Mouse (Mus musculus) kidney, postnatal 36 days (tissue): ENCODE data around the gene Rftn1.

Experiments used
- DNase-seq, 2 experiments: peaks; one replicate each; pipeline ENCODE4 v3.0.0; 2021 to 2022; ENCODE audit warnings: mixed read lengths in 2 of 2

Gene Rftn1

DNA sequence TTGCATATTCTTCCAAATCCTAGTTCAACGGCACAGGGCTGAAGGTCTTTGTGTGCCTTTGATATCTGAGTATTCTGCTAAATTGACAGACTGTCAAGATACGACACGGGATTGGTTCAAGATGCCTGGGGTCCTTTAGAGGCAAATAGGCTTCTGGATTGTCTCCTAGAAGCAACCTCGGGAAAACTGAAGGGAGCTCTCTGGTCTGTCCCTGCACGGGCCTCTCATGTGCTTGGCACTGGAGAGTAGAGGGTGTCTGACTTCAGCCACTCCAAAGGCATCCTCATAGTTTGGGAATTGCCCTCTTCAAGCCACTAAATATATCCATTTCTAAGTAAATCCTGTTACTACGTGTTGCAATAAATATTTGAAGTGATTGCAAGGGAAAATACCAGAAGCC lies 98.6 kb downstream of the Rftn1 start:
- no peak for DNase-seq

DNA sequence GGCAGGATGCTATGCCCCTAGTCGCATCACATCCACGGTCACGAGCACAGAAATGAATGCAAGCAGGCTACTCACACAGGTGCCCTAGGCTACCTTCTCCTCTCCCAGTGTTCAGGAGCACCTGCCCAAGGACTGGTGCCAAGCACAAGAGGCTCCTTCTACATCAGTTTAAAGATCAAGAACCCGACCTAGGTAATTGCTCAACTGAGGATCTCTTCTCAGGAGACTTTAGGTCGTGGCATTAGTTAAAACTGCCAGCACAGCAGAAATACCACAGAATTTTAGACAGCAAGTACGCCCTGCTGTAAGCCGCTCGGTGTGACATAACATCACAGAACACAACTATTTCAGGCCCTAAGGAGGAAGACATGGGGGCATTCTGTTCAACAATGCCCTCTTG lies 100.7 kb downstream of the Rftn1 start:
- no peak for DNase-seq

DNA sequence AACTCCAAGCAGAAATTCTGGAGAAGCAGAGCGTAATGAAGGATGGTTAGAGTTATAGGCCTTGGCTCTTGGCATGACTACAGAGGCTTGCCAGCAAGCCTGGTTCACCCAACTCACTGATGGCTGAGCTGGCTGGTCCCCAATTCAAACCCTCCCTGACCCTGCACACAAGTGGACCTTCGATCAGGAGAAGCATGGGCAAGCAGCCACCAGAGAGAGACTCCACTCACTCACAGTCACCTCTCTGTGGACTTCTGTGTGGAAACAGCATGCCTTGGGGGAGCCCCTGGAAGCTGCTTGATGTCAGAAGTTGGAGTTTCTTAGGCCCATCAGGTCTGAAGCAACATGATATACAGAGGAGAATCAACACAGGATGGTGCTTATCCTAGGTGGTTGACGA lies 102.4 kb downstream of the Rftn1 start:
- DNase-seq: no peak

DNA sequence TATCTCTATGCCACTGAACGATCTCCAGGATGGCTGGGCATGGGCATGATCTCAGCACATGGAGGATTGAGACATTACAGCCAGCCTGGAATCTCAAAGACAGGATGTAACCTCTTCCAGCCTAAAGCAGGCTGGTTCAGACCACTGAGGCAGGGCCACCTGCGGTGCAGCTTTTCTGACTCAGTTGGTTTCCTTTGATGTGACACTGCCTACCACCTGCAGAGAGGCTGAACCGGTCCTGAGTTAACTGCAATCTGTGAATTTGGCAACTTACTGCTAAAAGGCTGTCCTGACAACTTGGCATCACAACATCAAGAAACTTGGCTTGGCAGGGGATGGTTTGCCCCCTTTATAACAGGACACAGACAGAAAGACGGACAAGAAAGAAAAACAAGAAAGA lies 103.6 kb downstream of the Rftn1 start:
- DNase-seq: no peak

DNA sequence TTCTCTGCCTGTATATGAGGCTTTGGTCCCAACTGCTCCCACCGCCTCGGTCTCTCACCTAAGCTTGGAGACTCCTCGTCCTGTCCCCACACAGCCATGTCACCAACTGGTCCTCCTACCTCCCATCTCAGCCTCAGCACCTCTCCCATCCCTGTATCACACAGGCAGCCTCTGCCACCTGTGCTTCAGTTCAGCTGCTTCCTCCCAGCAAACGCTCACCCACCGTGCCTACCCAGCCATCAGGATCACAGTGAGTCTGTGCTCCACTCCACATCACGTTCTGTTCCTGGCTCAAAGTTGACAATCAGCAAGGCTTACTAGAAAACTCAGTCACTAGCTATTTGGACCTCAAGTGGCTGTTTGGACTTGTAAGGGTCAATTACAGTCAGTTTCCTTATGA lies 105.8 kb downstream of the Rftn1 start:
- DNase-seq: no peak

DNA sequence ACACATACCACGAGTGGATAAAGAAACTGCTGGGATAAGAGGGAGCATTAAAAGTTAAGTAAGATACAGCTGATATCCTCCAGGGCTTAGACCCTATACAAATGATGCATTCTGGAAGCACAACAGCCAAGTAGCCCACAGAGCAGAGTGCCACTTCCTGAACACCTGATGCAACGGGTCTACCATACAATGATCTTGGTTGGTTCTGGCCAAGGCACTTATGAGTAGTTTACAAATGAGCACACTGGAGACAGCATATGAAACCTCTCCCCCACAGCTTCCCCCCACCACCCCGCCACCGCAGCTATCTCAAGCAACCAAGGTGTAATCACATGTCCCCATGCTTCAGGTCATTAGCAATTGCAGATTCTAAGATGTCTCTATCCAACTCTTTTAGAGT lies 106.5 kb downstream of the Rftn1 start:
- no peak for DNase-seq

DNA sequence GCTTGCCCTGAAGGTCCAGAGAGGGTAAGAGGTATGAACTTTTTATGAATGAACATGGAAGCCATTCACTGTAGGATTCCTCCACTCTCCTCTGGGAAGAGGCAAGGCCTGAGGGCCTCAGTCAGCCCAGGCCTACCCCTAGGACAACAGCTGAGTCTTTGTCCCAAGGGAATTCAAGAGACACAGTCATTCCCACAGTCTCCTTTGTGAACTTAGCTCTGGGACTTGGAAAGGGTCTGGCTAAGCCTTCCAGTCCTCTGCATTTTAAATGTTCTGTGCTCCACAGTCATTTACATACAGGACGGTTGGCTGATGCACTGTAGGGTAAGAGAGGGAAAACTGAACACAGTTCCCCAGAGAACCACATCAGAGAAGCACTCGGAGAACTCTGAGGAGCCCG lies 107.5 kb downstream of the Rftn1 start:
- DNase-seq: no peak

DNA sequence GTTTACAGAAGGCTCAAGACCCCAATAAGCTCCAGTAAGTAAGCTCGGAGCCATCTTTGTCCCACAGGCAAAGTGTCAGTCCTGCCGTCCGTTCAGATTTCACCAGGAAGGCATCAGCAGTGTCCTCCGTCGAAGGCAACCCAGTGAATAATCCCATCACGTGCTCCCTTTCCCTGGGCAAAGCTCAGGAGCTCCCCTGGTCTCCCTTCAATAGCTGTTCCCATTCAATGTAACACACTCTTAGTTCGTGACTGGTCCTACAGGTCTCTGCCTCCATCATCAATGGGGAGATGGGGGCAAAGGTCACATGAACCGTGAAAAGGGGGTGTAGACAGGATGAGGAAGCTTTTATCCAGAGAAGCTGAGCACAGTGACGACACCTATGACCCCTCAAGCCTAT lies 108.8 kb downstream of the Rftn1 start:
- DNase-seq: no peak

DNA sequence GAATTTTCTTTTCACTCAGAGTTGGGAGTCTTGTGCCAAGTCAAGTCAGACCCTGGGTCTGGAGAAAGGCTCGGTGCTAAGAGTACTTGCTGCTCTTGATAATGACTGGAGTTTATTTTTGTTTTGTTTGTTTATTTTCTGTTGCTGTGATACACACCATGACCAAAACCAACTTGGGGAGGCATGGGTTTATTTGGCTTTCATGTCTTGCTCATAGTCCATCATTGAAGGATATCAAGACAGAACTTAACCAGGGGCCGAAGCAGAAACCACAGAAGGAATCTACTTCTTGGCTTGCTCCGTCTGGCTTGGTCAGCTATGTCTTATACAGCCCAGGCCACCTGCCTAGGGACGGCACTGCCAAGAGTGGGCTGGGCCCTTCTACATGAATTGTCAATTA lies 109.5 kb downstream of the Rftn1 start:
- no peak for DNase-seq

DNA sequence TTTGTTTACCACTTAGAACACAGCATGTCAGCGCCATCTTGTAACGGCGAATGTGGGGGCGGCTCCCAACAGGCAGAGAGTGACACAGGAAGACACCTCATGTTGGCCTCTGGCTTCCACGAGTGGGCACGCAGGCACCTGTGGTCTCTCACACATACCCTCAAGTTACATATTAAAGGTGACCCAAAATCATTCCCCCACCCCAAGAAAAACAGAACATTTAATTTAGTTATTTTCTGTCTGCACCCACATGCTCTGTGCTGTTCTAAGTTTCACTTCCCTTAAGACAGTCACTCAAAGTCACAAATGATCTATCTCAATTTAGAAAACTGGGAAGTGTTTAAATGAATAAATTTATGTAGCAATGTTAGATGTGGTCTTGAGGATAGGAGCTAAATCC lies 111.7 kb downstream of the Rftn1 start:
- DNase-seq: no peak

DNA sequence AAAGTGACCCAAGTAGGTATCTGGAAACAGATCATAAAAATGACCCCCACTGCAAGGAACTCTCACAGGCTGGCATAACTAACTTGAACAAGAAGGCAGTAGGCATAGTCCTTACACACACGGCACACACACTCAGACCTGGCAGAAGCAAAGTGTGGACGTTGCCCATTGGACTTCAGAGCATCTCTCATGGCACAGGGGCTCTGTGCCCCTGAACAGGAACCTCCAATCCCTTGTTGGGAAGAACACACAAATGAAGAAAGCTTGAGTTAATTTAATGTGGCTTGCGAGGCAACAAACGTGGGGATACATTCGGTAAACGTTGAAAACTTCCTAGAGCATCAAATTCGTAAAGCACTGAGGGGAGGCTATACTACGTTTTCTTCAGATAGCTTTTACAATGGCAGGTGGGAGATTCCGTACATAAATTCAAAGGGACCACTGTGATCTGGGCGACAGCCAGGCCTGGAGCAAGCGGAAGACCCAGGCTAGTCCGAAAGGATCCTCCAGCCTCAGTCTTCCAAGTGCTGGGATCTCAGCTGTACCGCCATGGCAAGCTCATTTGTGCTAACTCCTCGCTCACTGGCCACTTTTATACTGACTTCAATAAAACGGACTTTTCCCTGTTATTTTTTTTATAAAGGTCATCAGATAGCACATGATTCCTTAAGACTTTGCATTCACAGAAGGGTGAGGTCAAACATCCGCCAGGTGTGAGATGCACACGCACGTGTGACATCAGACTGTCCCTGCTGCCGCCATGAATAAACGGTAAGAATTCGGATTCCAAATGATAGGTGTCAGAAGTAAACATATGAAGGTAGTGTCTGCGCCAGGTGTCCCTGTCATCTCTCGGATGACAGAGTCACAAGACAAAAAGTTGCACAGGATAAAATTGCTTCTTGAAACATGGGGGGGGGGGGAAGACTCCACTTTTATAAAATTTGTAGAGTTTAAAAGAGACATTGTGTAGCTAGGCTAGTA lies 117.2 kb downstream of the Rftn1 start:
- DNase-seq: no peak

DNA sequence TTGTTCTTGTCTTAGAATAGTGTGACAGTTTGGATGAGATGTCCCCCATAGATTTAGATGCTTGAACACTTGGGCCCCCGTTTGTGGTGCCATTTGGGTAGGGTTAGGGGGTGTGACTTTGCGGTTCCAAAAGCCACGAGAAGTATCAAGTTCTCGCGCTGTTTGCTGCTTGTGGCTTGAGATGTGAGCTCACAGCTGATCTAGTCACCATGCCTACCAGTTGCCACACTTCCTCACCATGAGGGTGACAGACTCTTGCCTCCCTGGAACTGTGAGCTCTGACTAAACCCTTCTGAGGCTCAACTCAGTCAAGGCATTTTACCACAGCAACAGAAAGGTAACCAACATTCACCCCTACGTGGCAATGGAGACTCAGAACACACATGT lies 118.9 kb downstream of the Rftn1 start:
- DNase-seq: no peak

DNA sequence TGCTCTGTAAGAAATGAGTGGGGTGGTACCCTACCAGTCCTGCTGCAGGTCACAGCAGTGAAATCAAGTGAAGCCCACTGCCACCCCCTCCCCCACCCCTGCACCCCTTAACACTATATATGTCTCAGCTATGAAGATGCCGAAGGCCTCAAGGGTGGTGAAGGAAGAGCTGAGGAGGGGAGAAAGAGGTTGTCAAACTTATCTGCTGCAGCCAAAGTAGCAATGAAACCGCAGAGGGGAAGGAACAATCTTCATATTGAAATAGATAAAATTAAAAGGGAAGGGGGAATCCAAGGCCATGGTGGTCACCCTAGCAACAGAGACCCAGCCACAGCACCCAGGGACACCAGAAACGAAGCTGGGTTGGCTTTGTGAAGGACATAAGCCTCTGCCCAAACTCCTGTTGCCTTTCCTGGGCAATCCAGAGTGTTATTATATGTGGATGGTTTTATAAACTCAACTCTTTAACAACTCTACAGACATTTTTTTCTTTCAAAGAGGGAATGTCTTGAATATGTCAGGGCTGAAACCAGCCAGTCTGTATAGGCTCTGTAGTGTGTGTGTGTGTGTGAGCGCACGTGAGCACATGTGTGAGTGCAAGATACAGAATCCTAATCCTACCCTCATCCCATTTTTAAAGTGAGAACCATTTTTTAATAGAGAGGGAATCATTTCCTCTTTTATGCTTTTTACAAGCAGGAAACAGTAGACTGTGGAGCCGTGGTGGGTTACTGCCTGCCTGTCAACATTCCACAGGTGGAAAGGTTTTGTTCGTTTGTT lies 119.5 kb downstream of the Rftn1 start:
- DNase-seq: no peak

DNA sequence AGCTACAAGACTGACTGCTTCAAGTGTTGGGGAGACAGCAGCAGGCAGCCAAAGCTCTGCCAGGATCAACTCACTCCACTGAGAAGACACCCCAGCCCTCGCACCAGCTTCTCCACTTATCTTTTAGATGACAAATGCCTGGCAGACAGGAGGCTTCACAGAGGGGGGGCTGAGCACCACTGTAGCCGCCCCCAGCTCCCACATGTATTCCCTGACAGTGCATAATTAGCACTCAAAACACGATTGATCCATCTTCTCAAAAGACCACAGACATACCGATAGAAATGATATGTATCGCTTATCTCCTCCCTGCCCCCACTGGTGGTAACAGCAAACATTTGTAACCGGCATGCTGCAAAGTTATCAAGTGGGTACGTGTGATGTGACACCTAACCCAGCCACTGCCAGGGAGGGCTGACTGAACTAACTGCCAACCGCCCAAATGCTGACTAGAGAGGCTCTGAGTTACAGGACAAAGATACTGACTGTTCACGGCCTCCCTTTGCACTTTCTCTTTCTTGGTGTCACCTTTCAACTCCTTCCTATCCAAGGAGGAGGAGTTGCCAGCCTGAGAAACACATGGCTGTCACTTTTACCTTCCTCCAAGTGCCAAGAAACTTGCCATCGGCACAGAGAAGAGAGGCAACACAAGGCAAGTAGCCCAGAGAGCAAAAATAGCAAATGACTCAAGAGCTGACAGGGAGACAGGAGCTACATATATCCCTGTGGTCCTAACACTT lies 120.4 kb downstream of the Rftn1 start:
- no peak for DNase-seq

DNA sequence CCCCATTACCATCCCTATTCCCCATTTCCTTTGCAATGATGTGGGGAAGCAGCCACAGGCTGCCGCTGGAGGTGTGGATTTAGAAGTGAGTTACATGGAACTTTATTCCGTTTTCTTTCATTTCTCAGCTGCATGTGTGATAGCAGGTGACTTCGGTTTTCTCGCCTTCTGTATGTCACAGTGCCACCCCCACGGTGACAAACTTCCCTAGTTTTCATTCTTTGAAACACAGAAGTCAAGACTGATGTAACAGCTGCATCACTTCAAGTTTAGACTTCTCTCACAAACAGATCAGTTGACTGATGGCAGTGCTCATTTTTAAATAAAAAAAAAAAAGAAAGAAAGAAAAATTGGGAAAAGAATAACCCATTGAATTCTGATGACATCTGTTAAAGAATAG lies 121.3 kb downstream of the Rftn1 start:
- no peak for DNase-seq

DNA sequence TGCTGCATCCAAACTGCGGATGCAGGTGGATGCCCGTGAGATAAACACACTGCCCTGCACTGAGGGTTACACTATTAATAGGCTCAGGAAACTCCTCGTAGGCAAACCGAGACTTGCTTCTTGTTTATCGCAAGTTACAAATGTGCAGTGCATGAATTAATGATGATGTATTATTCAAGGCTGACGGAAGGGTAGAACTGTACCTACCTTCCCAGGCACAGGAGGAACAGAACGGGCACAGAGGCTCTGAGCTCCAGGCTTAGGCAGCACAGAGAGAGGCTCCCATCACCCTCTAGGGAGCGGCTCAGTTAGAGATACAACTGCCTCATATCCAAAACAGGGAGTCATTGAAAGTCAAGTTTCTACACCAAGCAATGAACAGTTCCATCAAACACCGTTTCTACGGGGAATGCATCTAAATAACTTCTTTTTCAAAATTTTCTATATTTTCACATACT lies 121.8 kb downstream of the Rftn1 start:
- no peak for DNase-seq

DNA sequence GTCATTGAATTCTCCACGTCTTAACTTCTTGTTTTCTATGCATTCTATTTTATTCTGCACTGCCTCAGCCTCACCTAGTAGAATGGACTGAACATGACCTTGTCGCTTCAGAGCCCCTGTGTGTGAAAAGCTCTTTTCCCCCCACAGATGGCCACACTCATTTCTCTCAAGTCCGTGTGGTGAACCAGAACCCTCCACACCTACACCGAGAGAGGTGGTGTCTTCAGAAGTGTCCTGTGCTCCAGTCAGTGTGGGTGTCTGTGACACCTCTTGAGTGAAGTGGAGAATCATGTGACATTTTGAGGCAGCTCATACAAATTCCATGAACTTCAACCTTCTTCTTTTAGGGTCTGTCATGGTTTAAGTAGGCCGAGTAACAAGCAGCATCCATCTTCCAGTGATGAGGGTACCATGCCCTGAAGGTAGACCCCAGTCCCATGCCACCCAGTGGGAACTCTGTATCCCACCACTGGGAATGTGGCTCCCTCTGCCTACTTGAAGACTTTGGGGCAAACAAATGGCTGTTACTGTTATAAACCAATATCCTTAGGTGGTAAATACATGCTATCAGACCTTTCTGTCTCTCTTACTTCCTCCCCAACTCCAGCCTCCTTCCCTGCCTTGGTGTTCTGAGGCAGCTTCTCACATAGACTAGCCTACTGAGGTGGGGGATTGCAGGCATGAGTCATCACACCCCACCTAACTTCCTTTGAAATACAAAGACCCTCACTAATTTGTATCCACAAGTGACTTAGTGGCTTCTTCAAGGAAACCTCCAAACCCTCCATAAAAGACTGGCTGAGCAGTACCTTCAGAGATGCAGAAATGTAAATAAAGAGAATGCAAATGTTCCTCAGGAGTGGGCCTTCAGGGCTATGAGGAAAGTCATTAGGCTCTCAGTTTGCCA lies 122.4 kb downstream of the Rftn1 start:
- no peak for DNase-seq

DNA sequence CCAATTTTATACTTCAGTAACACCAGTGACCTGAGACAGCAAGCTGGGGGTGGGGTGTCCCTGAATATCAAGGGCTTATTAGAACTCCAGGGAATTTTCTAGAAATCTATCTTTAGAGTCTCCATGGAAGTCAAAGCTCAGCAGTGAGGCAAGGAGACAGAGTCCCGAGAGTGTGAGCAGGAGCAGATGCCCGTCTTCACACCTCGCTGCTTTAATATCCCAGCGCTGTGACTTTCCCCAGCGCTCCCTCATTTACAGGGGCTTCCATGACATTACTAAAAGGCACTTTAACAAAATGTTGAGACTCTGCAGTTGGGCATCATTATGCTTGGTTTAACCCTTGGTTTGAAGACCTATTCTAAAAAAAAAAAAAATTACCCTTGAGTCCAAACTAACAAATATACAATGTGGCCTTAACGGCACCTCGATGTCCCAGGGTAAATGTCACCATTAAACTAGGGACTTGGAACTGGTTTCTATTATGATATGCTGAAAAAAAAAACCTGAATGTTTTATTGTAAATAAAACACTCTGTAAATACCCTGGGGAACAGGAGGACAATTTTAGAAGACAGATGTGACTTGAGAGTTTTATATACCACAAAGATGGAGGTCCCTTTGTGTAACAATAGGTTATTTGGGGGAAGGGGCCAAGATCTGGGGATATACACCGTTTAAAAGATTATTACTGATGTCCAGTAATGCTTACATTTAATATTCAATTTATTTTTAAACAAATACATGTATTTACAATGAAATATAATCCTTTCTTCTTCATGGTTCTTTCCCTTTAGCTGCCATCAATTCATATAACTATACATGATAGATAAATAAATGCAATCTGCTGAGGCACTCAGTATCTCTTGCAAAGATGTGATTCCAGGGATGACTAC lies 123.4 kb downstream of the Rftn1 start:
- DNase-seq: no peak

DNA sequence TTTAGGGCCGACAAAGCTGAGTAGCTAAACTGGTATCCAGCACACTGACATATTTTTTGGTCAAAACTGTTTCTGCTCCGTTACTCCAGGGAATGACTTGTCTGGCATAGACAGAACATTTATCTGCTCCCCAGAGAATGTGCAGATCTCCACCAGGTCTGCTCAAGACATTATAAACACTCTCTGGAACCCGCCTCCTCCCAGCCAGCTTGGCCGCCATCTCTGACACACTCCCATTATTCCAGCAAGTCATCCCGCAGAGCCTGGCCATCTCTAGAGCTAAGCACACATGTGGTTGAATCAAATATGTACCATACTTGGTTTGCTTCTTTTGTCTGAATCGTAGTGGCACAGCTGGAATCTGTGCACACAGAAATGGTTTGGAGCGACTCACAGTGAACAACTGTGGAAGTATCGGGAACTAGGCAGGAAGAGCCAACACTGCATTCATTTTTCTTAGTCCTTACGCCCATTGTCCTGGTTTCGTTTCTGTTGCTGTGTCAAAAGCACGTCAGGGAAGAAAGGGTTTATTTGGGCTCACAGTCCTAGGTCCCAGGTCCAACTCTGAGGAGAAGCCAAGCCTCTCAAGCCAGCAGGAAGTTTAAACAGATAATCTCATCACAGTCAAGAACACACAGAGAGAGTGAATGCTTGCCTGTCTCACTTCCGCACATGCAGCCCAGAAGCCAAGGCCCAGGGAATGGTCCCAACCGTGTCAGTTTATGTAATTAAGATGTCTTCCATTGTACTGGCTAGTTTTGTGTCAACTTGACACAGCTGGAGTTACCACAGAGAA lies 126.4 kb downstream of the Rftn1 start:
- DNase-seq: no peak

DNA sequence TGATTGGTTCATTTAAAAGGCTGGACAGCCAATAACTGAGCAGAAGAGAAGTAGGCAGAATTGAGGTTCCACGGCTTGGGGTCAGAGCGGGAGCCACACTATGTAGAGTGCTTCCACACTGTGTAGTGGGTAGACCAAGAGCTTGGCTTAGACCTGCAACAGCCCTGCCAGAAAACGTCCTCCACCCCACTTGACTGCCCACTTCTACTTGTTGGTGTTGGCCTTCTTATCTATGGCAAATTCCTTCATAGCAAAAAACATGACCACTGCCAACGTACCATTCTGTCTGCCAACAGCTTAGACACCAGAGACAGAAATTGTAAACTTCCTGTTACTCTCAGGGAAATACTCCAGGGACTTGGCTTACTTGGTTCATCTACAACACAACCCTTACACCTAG lies 127.8 kb downstream of the Rftn1 start:
- no peak for DNase-seq
